In genomic region chr12:76994766-76995165, GRCm38 (mm10) we compare ENCODE assay signal across 34 mouse cellular contexts.
"Had no signal": no experiment of that assay in that cellular context is flagged by ENCODE, and none has a peak within 500 bp of the region (broad histone marks: within the 10 kb centered on the region; RNA-seq: fewer than 3 reads in every experiment).

No protein-coding gene starts in this region.

- H3K4me3 ChIP-seq: heart, embryonic 12.5 days; heart, embryonic 13.5 days; heart, embryonic 15.5 days; hindbrain, embryonic 10.5 days; hindbrain, embryonic 12.5 days; hindbrain, embryonic 13.5 days; hindbrain, embryonic 15.5 days; kidney, embryonic 15.5 days; layer of hippocampus, adult 2 months; left cerebral cortex, adult 2 months had no signal

- H3K9ac ChIP-seq: heart, embryonic 12.5 days; heart, embryonic 13.5 days; heart, embryonic 15.5 days; hindbrain, embryonic 12.5 days; hindbrain, embryonic 13.5 days; hindbrain, embryonic 14.5 days; hindbrain, embryonic 15.5 days; kidney, embryonic 15.5 days had no signal

- H3K9me3 ChIP-seq: heart, embryonic 12.5 days; heart, embryonic 13.5 days; heart, embryonic 15.5 days; hindbrain, embryonic 10.5 days; hindbrain, embryonic 12.5 days; hindbrain, embryonic 13.5 days; hindbrain, embryonic 15.5 days; kidney, embryonic 15.5 days had no signal

- H3K4me2 ChIP-seq: heart, embryonic 11.5 days; heart, embryonic 12.5 days; heart, embryonic 13.5 days; heart, embryonic 15.5 days; hindbrain, embryonic 12.5 days; hindbrain, embryonic 13.5 days; hindbrain, embryonic 14.5 days; hindbrain, embryonic 15.5 days; kidney, embryonic 15.5 days had no signal

- ATAC-seq: hindbrain, embryonic 16.5 days; hindbrain, postnatal 0 days; inflammation-experienced regulatory T-cells, adult 6 months; intestine, embryonic 16.5 days; intestine, postnatal 0 days had no signal

- DNase-seq: heart, postnatal 10 days; heart, postnatal 14 days; heart, postnatal 36 days; heart, postnatal 4 days; kidney, adult 11 months; kidney, adult 18-20 months; kidney, adult 2 months; kidney, adult 8-10 months; kidney, adult 9 months; kidney, postnatal 10 days; kidney, postnatal 14 days; kidney, postnatal 25 days; kidney, postnatal 36 days; kidney, postnatal 4 days; layer of hippocampus, adult 9-11 months; layer of hippocampus, postnatal 36 days had no signal

- H3K27me3 ChIP-seq: heart, embryonic 15.5 days; hindbrain, embryonic 12.5 days; hindbrain, embryonic 15.5 days had no signal

- H3K36me3 ChIP-seq: heart, embryonic 12.5 days; heart, embryonic 13.5 days; heart, embryonic 15.5 days; hindbrain, embryonic 10.5 days; hindbrain, embryonic 12.5 days; hindbrain, embryonic 13.5 days; hindbrain, embryonic 15.5 days; kidney, embryonic 15.5 days had no signal

- H3K27ac ChIP-seq: heart, embryonic 13.5 days; heart, embryonic 15.5 days; hindbrain, embryonic 10.5 days; hindbrain, embryonic 12.5 days; hindbrain, embryonic 13.5 days; hindbrain, embryonic 14.5 days; hindbrain, embryonic 15.5 days; hindbrain, postnatal 0 days; kidney, embryonic 15.5 days; kidney, postnatal 0 days; layer of hippocampus, adult 2 months; left cerebral cortex, adult 2 months had no signal

- H3K4me1 ChIP-seq: heart, embryonic 12.5 days; heart, embryonic 13.5 days; heart, embryonic 15.5 days; hindbrain, embryonic 12.5 days; hindbrain, embryonic 13.5 days; hindbrain, embryonic 15.5 days; kidney, embryonic 15.5 days had no signal
